Mouse (Mus musculus) stomach, embryonic 14.5 days (tissue): ENCODE measurements around the gene Fcamr. TPM values are rescaled to one million over a fixed set of nuclear protein-coding genes. Genes with fewer than 3 reads are reported as not detected.

Experiments used
- ATAC-seq: fragments of 200-750 bp; cut with Nextera tagmentation; 2 replicates; pipeline ENCODE4 v1.8.0; 2017; ENCODE audit warnings: low read depth, moderate TSS enrichment; ENCODE audit not compliant: insufficient number of reproducible peaks, insufficient read depth, low FRiP score
- H3K27ac ChIP-seq: fragments of 300-500 bp; sonication (generic); 2 replicates; pipeline ENCODE4 v1.5.1; 2014; ENCODE audit warnings: mild to moderate bottlenecking, low read length, moderate library complexity, mixed read lengths
- H3K27me3 ChIP-seq: fragments of 300-500 bp; sonication (generic); 2 replicates; pipeline ENCODE4 v1.6.1; 2014; ENCODE audit warnings: low read length, control low read depth, mixed read lengths; ENCODE audit not compliant: control insufficient read depth, insufficient read depth
- H3K36me3 ChIP-seq: fragments of 300-500 bp; sonication (generic); 2 replicates; pipeline ENCODE4 v1.6.1; 2014; ENCODE audit warnings: mild to moderate bottlenecking, control low read depth, low read length, moderate library complexity, mixed read lengths; ENCODE audit not compliant: control insufficient read depth, insufficient read depth
- H3K4me1 ChIP-seq: fragments of 300-500 bp; sonication (generic); 2 replicates; pipeline ENCODE4 v1.6.1; 2014; ENCODE audit warnings: low read length, control low read depth, mixed read lengths; ENCODE audit not compliant: control insufficient read depth, insufficient read depth
- H3K4me2 ChIP-seq: fragments of 300-500 bp; sonication (generic); replicated peaks from 2 replicates; pipeline ENCODE4 v1.6.1; 2014; ENCODE audit warnings: low read depth, low read length, control low read depth
- H3K4me3 ChIP-seq: fragments of 300-500 bp; sonication (generic); 2 replicates; pipeline ENCODE4 v1.5.1; 2014; ENCODE audit warnings: low read depth, low read length, control low read depth
- H3K9ac ChIP-seq: fragments of 300-500 bp; sonication (generic); replicated peaks from 2 replicates; pipeline ENCODE4 v1.6.1; 2014; ENCODE audit warnings: low read depth, mild to moderate bottlenecking, control low read depth, low read length, moderate library complexity, mixed read lengths
- H3K9me3 ChIP-seq: fragments of 300-500 bp; sonication (generic); 2 replicates; pipeline ENCODE4 v1.6.1; 2016; ENCODE audit warnings: low read depth, low read length, control low read depth; ENCODE audit not compliant: control insufficient read depth
- WGBS: fragments of 180-500 bp; shearing (Covaris S2); extraction: QIAGEN DNeasy Blood & Tissue Kit; methylation state at CpG from one replicate; pipeline ENCODE4 v1.1.7; 2014; 5-methylcytosine and 5-hydroxymethylcytosine counted together
- polyA plus RNA-seq: library from polyadenylated mRNA; unstranded; fragments of >200 nt; fragmentation: Nextera tagmentation; extraction: Ambion mirVana; gene quantifications from 2 replicates; pipeline ENCODE4 v1.2.1, GENCODE M21; 2014

Fcamr gene
- polyA plus RNA-seq: 0.22 TPM in 1 of 2 replicates, not detected in the other

DNA sequence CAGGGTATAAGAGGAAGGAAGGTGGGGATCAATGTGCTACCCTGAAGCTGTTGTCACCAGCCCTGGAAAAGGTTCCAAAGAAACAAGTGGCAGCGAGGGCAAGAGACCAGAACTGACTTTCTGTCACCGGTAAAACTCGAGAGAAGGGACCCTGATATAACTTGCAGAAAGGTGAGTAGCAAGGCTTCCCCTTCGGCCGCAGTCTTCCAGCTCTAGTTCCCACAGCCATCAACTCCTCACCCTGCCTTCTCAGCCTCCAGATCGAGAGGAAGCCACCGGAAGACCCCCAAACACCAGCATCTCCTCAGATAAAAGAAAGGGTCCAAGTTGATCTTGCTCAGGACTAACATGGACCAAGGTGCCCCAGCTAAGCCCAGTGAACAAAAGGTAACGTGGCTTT lies at the start of gene Fcamr:
Gene Fcamr, plus strand, starts transcription at position 301 of the 400 bp plus-strand sequence.
- no peak within 1 kb of the TSS for H3K9ac ChIP-seq
- H3K4me3 ChIP-seq: no peak within 1 kb of the TSS
- H3K27me3 ChIP-seq: no peaks in the 10 kb centered on the region
- no peak within 1 kb of the TSS for H3K4me2 ChIP-seq
- ATAC-seq: no peak
- H3K9me3 ChIP-seq: no peaks in the 10 kb centered on the region
- H3K36me3 ChIP-seq: no peaks in the 10 kb centered on the region
- H3K27ac ChIP-seq: no peak within 1 kb of the TSS
- WGBS: 83% methylated on average over 8 of the region's 8 CpGs
- no peaks in the 10 kb centered on the region for H3K4me1 ChIP-seq

- Histone ChIP-seq H3K36me3 (no peaks in the 10 kb centered on the region), H3K4me2 (no peak overlapping the region), H3K27me3 (no peaks in the 10 kb centered on the region), H3K27ac (no peak overlapping the region), H3K4me3 (no peak overlapping the region), H3K4me1 (no peaks in the 10 kb centered on the region), H3K9me3 (no peaks in the 10 kb centered on the region), H3K9ac (no peak overlapping the region)
- no peak for ATAC-seq
- WGBS: 57% methylated on average over 9 of the region's 9 CpGs
Measured at GRCm38 (mm10) chr1:130759689-130760088, 41.0 kb upstream of the Fcamr start.

GRCm38 (mm10) chr1:130761597-130761996 lies 39.1 kb upstream of the Fcamr start:
- H3K36me3 ChIP-seq: no peaks in the 10 kb centered on the region
- H3K27me3 ChIP-seq: no peaks in the 10 kb centered on the region
- H3K4me2 ChIP-seq: no peak overlapping the region
- H3K4me1 ChIP-seq: no peaks in the 10 kb centered on the region
- 65% methylated on average over 1 of the region's 1 CpGs for whole genome bisulfite sequencing
- H3K9ac ChIP-seq: no peak overlapping the region
- H3K27ac ChIP-seq: no peak overlapping the region
- no peak overlapping the region for H3K4me3 ChIP-seq
- no peaks in the 10 kb centered on the region for H3K9me3 ChIP-seq
- ATAC-seq: no peak

- whole genome bisulfite sequencing: 66% methylated on average over 3 of the region's 3 CpGs
- Histone ChIP-seq H3K4me1 (no peaks in the 10 kb centered on the region), H3K9me3 (no peaks in the 10 kb centered on the region), H3K9ac (no peak overlapping the region), H3K27me3 (no peaks in the 10 kb centered on the region), H3K4me2 (no peak overlapping the region), H3K36me3 (no peaks in the 10 kb centered on the region), H3K4me3 (no peak overlapping the region), H3K27ac (no peak overlapping the region)
- ATAC-seq: no peak
Measured at GRCm38 (mm10) chr1:130762045-130762760, 38.5 kb upstream of the Fcamr start.

DNA sequence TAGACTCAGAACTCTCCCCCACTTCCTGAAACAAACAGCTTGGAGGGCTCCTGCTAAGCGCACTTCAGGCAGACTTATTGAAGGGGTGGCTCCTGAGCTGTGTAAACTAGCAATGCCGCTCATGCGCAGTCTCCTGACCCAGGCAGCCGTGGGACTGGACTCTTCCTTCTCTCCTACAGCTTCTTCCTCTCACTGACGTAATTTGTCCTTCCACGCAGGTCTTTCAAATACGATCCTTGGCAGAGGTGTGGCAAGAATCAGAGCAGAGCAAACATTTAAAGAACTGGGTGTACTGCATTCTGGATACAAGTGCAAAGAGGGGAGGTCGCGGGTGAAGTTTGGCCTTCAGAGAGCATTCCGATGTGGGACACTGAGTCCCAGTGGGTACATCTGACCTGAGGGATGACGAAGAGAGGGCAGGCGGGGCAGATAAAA lies 36.7 kb upstream of the Fcamr start:
- Histone ChIP-seq H3K27me3 (no peaks in the 10 kb centered on the region), H3K9me3 (no peaks in the 10 kb centered on the region), H3K4me3 (no peak overlapping the region), H3K36me3 (no peaks in the 10 kb centered on the region), H3K27ac (peak overlapping the region; percentile 56; the same call in 1 of the 2 replicates), H3K4me2 (no peak overlapping the region), H3K4me1 (no peaks in the 10 kb centered on the region), H3K9ac (no peak overlapping the region)
- peak; percentile 92 for ATAC-seq
- WGBS: 64% methylated on average over 12 of the region's 12 CpGs

DNA sequence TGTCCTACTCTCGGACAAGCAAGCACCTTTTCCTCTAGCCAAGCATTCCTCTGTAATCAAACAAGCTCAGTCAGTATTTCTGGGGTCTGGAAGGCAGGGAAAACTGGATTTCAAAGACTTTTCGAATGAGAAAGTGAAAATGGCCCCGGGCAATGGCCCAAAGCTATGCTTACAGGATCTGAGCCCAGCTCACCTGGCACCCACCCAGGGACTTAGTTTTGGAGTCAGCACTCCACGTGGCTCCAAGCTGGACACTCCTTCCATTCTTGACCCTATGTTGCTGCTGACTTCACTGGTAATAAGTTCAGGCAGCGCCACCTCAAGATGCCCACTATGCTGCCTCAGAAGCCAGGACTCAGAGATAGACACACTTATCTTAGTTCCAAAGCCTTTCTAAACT lies 33.6 kb upstream of the Fcamr start:
- Histone ChIP-seq H3K36me3 (no peaks in the 10 kb centered on the region), H3K27me3 (no peaks in the 10 kb centered on the region), H3K4me2 (no peak overlapping the region), H3K4me1 (peaks cover 3% of the 10 kb centered on the region; the same call in 1 of the 2 replicates), H3K9ac (no peak overlapping the region), H3K4me3 (no peak overlapping the region), H3K27ac (no peak overlapping the region), H3K9me3 (no peaks in the 10 kb centered on the region)
- 82% methylated on average over 5 of the region's 5 CpGs for WGBS
- no peak for ATAC-seq

- no peaks in the 10 kb centered on the region for H3K9me3 ChIP-seq
- no peaks in the 10 kb centered on the region for H3K36me3 ChIP-seq
- H3K4me2 ChIP-seq: no peak overlapping the region
- no peak for ATAC-seq
- WGBS: 89% methylated on average over 2 of the region's 2 CpGs
- H3K27me3 ChIP-seq: no peaks in the 10 kb centered on the region
- H3K27ac ChIP-seq: peak overlapping the region; percentile 12; the same call in 1 of the 2 replicates
- no peak overlapping the region for H3K4me3 ChIP-seq
- H3K4me1 ChIP-seq: peaks cover 3% of the 10 kb centered on the region; the same call in 1 of the 2 replicates
- no peak overlapping the region for H3K9ac ChIP-seq
Measured at GRCm38 (mm10) chr1:130769925-130770324, 30.8 kb upstream of the Fcamr start.

DNA sequence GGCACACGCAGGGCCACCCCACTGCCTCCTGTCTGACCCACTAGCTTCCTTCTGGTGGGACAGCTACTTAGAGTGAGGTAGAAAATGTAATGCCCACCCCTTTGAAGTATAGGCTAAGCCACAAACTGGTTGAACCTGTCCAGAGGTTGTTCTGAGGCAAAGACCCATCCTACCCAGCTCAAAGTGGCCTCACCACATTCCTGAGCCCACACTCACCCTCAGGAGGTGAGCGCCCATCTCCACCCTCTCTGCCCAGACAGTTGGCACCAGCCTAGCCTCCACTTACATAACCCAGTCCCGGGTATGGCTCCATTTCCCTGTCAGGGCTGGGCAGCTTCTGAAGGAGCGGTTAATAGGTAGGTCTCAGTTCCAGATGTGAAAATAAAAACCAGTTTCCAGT lies 30.2 kb upstream of the Fcamr start:
- no peaks in the 10 kb centered on the region for H3K9me3 ChIP-seq
- H3K36me3 ChIP-seq: no peaks in the 10 kb centered on the region
- no peak overlapping the region for H3K4me2 ChIP-seq
- peaks cover 3% of the 10 kb centered on the region; the same call in 1 of the 2 replicates for H3K4me1 ChIP-seq
- no peaks in the 10 kb centered on the region for H3K27me3 ChIP-seq
- H3K4me3 ChIP-seq: no peak overlapping the region
- no peak overlapping the region for H3K27ac ChIP-seq
- peak; percentile 82 for ATAC-seq
- H3K9ac ChIP-seq: no peak overlapping the region
- 85% methylated on average over 4 of the region's 4 CpGs for WGBS
